Mouse (Mus musculus): ENCODE measurements around the gene Srd5a2. TPM values are rescaled to one million over a fixed set of nuclear protein-coding genes. Genes with fewer than 3 reads are reported as not detected.

Srd5a2 gene
- polyA plus RNA-seq (2012; rRNA removed) (0.02 TPM in 1 of 2 replicates, not detected in the other), polyA plus RNA-seq (2014; fragmentation: Nextera tagmentation; extraction: Ambion mirVana) (not detected in 2 replicates)

GRCm38 (mm10) chr17:74047210-74048082 lies at the start of gene Srd5a2:
TSS of gene Srd5a2 (minus strand) at chr17:74047916.
- TF ChIP-seq EP300 (IDR thresholded peaks at IDR 0.05; ENCODE audit: low read depth) (no peak), CTCF (IDR thresholded peaks at IDR 0.05; ENCODE audit: low read depth) (no peak)
- H3K4me2 ChIP-seq (ENCODE audit: low read depth), result no peak within 1 kb of the TSS
- no peak for ATAC-seq (ENCODE audit: insufficient read depth)
- no peaks in the 10 kb centered on the region for H3K36me3 ChIP-seq (replicated peaks; ENCODE audit: control insufficient read depth, insufficient read depth, low read depth)
- DNase-seq (ENCODE audit: low read depth in 3 of 3, low spot score in 3 of 3), result no peak
- WGBS (ENCODE audit: insufficient replicate concordance), result 3% methylated on average over 45 of the region's 45 CpGs
- no peaks in the 10 kb centered on the region for H3K9me3 ChIP-seq (ENCODE audit: control insufficient read depth, low read length)
- no peak within 1 kb of the TSS for H3K4me3 ChIP-seq (ENCODE audit: insufficient read depth in 1 of 2, low read depth in 2 of 2, low read length in 2 of 2)
- H3K4me1 ChIP-seq (replicated peaks; ENCODE audit: control insufficient read depth in 2 of 2, insufficient read depth in 2 of 2, low read length in 1 of 2), result no peaks in the 10 kb centered on the region
- no peak within 1 kb of the TSS for H3K27ac ChIP-seq
- H3K27me3 ChIP-seq (ENCODE audit: control insufficient read depth, insufficient read depth, low read length), result peaks cover 33% of the 10 kb centered on the region
- no peak within 1 kb of the TSS for H3K9ac ChIP-seq (replicated peaks)

- DNase-seq (ENCODE audit: low read depth in 3 of 3, low spot score in 3 of 3) (no peak), ATAC-seq (ENCODE audit: insufficient read depth) (no peak)
- Histone ChIP-seq H3K4me2 (ENCODE audit: low read depth) (no peak overlapping the region), H3K4me1 (replicated peaks; ENCODE audit: control insufficient read depth in 2 of 2, insufficient read depth in 2 of 2, low read length in 1 of 2) (no peaks in the 10 kb centered on the region), H3K4me3 (ENCODE audit: insufficient read depth in 1 of 2, low read depth in 2 of 2, low read length in 2 of 2) (no peak overlapping the region), H3K27me3 (ENCODE audit: control insufficient read depth, insufficient read depth, low read length) (no peaks in the 10 kb centered on the region), H3K9me3 (ENCODE audit: control insufficient read depth, low read length) (no peaks in the 10 kb centered on the region), H3K36me3 (replicated peaks; ENCODE audit: control insufficient read depth, insufficient read depth, low read depth) (no peaks in the 10 kb centered on the region), H3K9ac (replicated peaks) (no peak overlapping the region), H3K27ac (no peak overlapping the region)
- TF ChIP-seq EP300 (IDR thresholded peaks at IDR 0.05; ENCODE audit: low read depth), result no peak
- no peak for TF ChIP-seq CTCF (IDR thresholded peaks at IDR 0.05; ENCODE audit: low read depth)
- 50% methylated on average over 5 of the region's 5 CpGs for WGBS (ENCODE audit: insufficient replicate concordance)
Measured at GRCm38 (mm10) chr17:74088886-74089678, 41.4 kb upstream of the Srd5a2 start.

- DNase-seq (ENCODE audit: low read depth in 3 of 3, low spot score in 3 of 3) (no peak), ATAC-seq (ENCODE audit: insufficient read depth) (no peak)
- Histone ChIP-seq H3K4me3 (ENCODE audit: insufficient read depth in 1 of 2, low read depth in 2 of 2, low read length in 2 of 2) (no peak overlapping the region), H3K4me2 (ENCODE audit: low read depth) (no peak overlapping the region), H3K27me3 (ENCODE audit: control insufficient read depth, insufficient read depth, low read length) (no peaks in the 10 kb centered on the region), H3K9me3 (ENCODE audit: control insufficient read depth, low read length) (no peaks in the 10 kb centered on the region), H3K9ac (replicated peaks) (no peak overlapping the region), H3K27ac (no peak overlapping the region), H3K4me1 (replicated peaks; ENCODE audit: control insufficient read depth in 2 of 2, insufficient read depth in 2 of 2, low read length in 1 of 2) (no peaks in the 10 kb centered on the region), H3K36me3 (replicated peaks; ENCODE audit: control insufficient read depth, insufficient read depth, low read depth) (no peaks in the 10 kb centered on the region)
- TF ChIP-seq CTCF (IDR thresholded peaks at IDR 0.05; ENCODE audit: low read depth), result no peak
- no peak for TF ChIP-seq EP300 (IDR thresholded peaks at IDR 0.05; ENCODE audit: low read depth)
- WGBS (ENCODE audit: insufficient replicate concordance), result 47% methylated on average over 2 of the region's 2 CpGs
Measured at GRCm38 (mm10) chr17:74088016-74088415, 40.3 kb upstream of the Srd5a2 start.

GRCm38 (mm10) chr17:74083370-74083769 lies 35.7 kb upstream of the Srd5a2 start:
- Histone ChIP-seq H3K27me3 (ENCODE audit: control insufficient read depth, insufficient read depth, low read length) (no peaks in the 10 kb centered on the region), H3K9ac (replicated peaks) (no peak overlapping the region), H3K4me1 (replicated peaks; ENCODE audit: control insufficient read depth in 2 of 2, insufficient read depth in 2 of 2, low read length in 1 of 2) (no peaks in the 10 kb centered on the region; a peak in 1 of 4 replicates), H3K4me2 (ENCODE audit: low read depth) (no peak overlapping the region), H3K27ac (no peak overlapping the region), H3K4me3 (ENCODE audit: insufficient read depth in 1 of 2, low read depth in 2 of 2, low read length in 2 of 2) (no peak overlapping the region), H3K9me3 (ENCODE audit: control insufficient read depth, low read length) (no peaks in the 10 kb centered on the region), H3K36me3 (replicated peaks; ENCODE audit: control insufficient read depth, insufficient read depth, low read depth) (no peaks in the 10 kb centered on the region)
- no peak for ATAC-seq (ENCODE audit: insufficient read depth)
- DNase-seq (ENCODE audit: low read depth in 3 of 3, low spot score in 3 of 3), result no peak
- TF ChIP-seq EP300 (IDR thresholded peaks at IDR 0.05; ENCODE audit: low read depth), result no peak
- TF ChIP-seq CTCF (IDR thresholded peaks at IDR 0.05; ENCODE audit: low read depth), result no peak
- 53% methylated on average over 4 of the region's 4 CpGs for WGBS (ENCODE audit: insufficient replicate concordance)
